Mouse (Mus musculus): ENCODE measurements at regions not wholly inside any gene's neighbourhood (a gene's known extent, or its start where the extent isn't known, plus 50 kb on each side); places are given as distances from the start of the nearest gene placed in this dataset.

DNA sequence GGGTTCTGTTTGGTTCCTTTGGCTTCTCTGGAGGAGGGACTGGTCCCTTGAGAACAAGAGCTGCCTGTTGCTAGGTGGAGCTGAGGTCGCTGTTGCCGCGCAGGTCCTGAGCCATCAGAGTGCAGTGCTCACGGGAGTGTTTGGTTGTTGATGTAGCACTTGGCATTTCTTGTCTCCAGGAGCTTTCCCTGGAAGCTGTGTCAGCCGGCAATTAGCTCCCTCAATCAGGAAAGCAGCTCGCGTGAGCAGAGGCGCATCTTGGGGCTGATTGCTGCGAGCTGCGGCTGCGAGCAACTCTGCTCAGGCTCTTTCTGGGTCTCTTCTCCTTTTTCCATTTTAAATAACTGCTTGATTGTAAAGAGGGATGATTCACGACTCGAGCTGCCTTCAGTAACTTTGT, 147.6 kb upstream of the Zc3h12a start:
- DNase-seq (ENCODE audit: low spot score), result peak; percentile 25
- Histone ChIP-seq H3K9me3 (ENCODE audit: control insufficient read depth, low read length) (no peaks in the 10 kb centered on the region), H3K4me3 (ENCODE audit: low read depth, low read length) (no peak overlapping the region), H3K27me3 (ENCODE audit: control insufficient read depth, insufficient read depth, low read length) (peaks cover 21% of the 10 kb centered on the region), H3K9ac (ENCODE audit: low read length) (no peak overlapping the region), H3K4me1 (ENCODE audit: control insufficient read depth, insufficient read depth, low read length) (no peaks in the 10 kb centered on the region), H3K4me2 (ENCODE audit: low read depth, severe bottlenecking) (no peak overlapping the region), H3K27ac (replicated peaks; ENCODE audit: low read depth, low read length) (no peak overlapping the region), H3K36me3 (ENCODE audit: control insufficient read depth, insufficient read depth, low read length) (no peaks in the 10 kb centered on the region)
- 1% methylated on average over 13 of the region's 13 CpGs for WGBS
- ATAC-seq (ENCODE audit: insufficient number of reproducible peaks, low FRiP score, low TSS enrichment, low read depth), result no peak

DNA sequence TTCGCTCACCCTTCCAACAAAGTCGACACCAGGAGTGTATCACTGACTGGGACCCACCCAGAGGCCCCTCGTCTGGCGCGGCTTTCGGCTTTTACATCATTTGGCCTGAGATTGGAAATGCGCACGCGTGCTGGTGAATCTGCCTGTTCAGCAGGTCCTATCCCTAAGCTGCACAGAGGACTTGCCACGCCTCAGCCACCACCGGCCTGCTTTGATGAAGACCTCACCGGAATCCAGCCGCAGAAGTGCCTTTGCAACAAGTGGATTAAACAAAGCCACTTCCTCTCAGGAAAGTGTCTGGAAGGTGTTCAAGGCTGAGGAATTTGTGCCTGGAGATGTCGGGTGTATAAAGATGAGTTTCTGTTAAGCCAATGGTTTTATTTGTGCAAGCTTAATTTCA, 143.3 kb upstream of the Zc3h12a start:
- ATAC-seq (ENCODE audit: insufficient number of reproducible peaks, low FRiP score, low TSS enrichment, low read depth) (no peak), DNase-seq (ENCODE audit: low spot score) (no peak)
- H3K27ac ChIP-seq (replicated peaks; ENCODE audit: low read depth, low read length), result no peak overlapping the region
- no peak overlapping the region for H3K4me2 ChIP-seq (ENCODE audit: low read depth, severe bottlenecking)
- peaks cover 16% of the 10 kb centered on the region for H3K27me3 ChIP-seq (ENCODE audit: control insufficient read depth, insufficient read depth, low read length)
- 84% methylated on average over 14 of the region's 14 CpGs for WGBS
- no peaks in the 10 kb centered on the region for H3K9me3 ChIP-seq (ENCODE audit: control insufficient read depth, low read length)
- no peaks in the 10 kb centered on the region for H3K4me1 ChIP-seq (ENCODE audit: control insufficient read depth, insufficient read depth, low read length)
- no peak overlapping the region for H3K4me3 ChIP-seq (ENCODE audit: low read depth, low read length)
- H3K36me3 ChIP-seq (ENCODE audit: control insufficient read depth, insufficient read depth, low read length), result no peaks in the 10 kb centered on the region
- H3K9ac ChIP-seq (ENCODE audit: low read length), result no peak overlapping the region

DNA sequence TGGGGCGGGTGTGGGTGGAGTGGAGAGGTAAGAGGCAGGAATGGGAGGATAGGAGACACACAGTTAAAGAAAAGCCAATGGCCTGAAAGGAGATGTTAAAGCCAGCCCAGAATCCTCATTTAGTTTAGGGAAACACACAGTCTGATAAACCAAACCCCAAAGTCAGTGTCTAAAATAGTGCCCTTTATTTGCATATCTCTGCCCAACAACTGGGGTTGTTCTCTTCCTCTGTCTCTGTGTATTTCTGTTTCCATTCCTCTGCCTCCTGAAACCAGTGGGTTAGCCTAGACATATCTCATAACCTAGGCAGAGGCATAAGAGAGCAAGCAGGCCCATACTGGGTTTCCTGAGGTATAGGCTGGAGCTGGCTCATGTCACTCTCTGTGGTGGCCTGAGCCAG, 138.6 kb upstream of the Zc3h12a start:
- Histone ChIP-seq H3K9ac (ENCODE audit: low read length) (no peak overlapping the region), H3K36me3 (ENCODE audit: control insufficient read depth, insufficient read depth, low read length) (no peaks in the 10 kb centered on the region), H3K4me3 (ENCODE audit: low read depth, low read length) (no peak overlapping the region), H3K4me2 (ENCODE audit: low read depth, severe bottlenecking) (no peak overlapping the region), H3K9me3 (ENCODE audit: control insufficient read depth, low read length) (no peaks in the 10 kb centered on the region), H3K27me3 (ENCODE audit: control insufficient read depth, insufficient read depth, low read length) (no peaks in the 10 kb centered on the region; the same call in 1 of the 2 replicates), H3K4me1 (ENCODE audit: control insufficient read depth, insufficient read depth, low read length) (no peaks in the 10 kb centered on the region), H3K27ac (replicated peaks; ENCODE audit: low read depth, low read length) (no peak overlapping the region)
- WGBS, result 84% methylated on average over 1 of the region's 1 CpGs
- ATAC-seq (ENCODE audit: insufficient number of reproducible peaks, low FRiP score, low TSS enrichment, low read depth) (no peak), DNase-seq (ENCODE audit: low spot score) (no peak)

DNA sequence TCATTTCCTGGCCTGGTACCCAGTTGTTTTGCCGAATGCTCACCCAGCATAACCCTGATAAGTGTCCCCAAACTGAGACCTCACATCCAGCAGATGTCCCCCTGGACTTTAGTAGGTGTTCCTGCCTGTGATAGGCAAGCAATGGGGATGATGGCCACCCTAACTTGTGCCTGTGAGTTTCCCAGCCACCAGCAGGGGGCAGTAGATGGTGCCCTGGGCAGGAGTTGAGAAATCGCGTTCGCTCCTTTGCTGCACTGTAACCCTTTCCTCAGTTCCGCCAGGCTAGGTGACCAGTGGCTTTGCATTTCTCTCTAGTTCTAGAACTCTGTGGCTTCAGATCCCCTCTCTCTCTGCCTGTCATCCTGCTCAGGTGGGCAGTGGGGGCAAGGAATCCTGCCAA, 137.9 kb upstream of the Zc3h12a start:
- Histone ChIP-seq H3K36me3 (ENCODE audit: control insufficient read depth, insufficient read depth, low read length) (no peaks in the 10 kb centered on the region), H3K27me3 (ENCODE audit: control insufficient read depth, insufficient read depth, low read length) (no peaks in the 10 kb centered on the region; the same call in 1 of the 2 replicates), H3K4me3 (ENCODE audit: low read depth, low read length) (no peak overlapping the region), H3K9ac (ENCODE audit: low read length) (no peak overlapping the region), H3K9me3 (ENCODE audit: control insufficient read depth, low read length) (no peaks in the 10 kb centered on the region), H3K4me1 (ENCODE audit: control insufficient read depth, insufficient read depth, low read length) (no peaks in the 10 kb centered on the region), H3K4me2 (ENCODE audit: low read depth, severe bottlenecking) (no peak overlapping the region), H3K27ac (replicated peaks; ENCODE audit: low read depth, low read length) (no peak overlapping the region)
- ATAC-seq (ENCODE audit: insufficient number of reproducible peaks, low FRiP score, low TSS enrichment, low read depth), result no peak
- WGBS, result 18% methylated on average over 5 of the region's 5 CpGs
- peak; percentile 75 for DNase-seq (ENCODE audit: low spot score)

DNA sequence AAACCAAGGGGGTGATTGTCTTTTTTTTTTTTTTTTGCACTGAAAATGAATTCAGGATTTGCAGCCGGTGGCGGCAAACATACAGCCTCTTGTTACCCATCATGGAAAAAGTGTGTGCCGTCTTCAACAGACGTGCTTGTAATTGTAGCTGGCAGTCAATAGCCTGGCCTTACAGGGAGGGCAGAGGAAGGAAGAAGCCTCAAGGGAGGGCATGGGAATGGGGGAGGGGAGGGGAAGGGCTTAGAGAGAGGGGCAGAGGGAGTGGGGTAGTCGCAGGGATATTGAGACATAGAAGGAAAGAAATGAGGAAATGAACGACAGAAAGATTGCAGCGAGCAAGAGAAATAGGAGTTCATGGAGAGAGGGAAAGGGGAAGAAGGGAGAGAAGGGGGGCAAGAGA, 137.4 kb upstream of the Zc3h12a start:
- no peak overlapping the region for H3K27ac ChIP-seq (replicated peaks; ENCODE audit: low read depth, low read length)
- ATAC-seq (ENCODE audit: insufficient number of reproducible peaks, low FRiP score, low TSS enrichment, low read depth), result no peak
- no peak overlapping the region for H3K4me3 ChIP-seq (ENCODE audit: low read depth, low read length)
- no peaks in the 10 kb centered on the region for H3K4me1 ChIP-seq (ENCODE audit: control insufficient read depth, insufficient read depth, low read length)
- H3K9ac ChIP-seq (ENCODE audit: low read length), result no peak overlapping the region
- H3K4me2 ChIP-seq (ENCODE audit: low read depth, severe bottlenecking), result no peak overlapping the region
- DNase-seq (ENCODE audit: low spot score), result no peak
- H3K9me3 ChIP-seq (ENCODE audit: control insufficient read depth, low read length), result no peaks in the 10 kb centered on the region
- 58% methylated on average over 7 of the region's 7 CpGs for WGBS
- no peaks in the 10 kb centered on the region for H3K36me3 ChIP-seq (ENCODE audit: control insufficient read depth, insufficient read depth, low read length)
- no peaks in the 10 kb centered on the region; the same call in 1 of the 2 replicates for H3K27me3 ChIP-seq (ENCODE audit: control insufficient read depth, insufficient read depth, low read length)

DNA sequence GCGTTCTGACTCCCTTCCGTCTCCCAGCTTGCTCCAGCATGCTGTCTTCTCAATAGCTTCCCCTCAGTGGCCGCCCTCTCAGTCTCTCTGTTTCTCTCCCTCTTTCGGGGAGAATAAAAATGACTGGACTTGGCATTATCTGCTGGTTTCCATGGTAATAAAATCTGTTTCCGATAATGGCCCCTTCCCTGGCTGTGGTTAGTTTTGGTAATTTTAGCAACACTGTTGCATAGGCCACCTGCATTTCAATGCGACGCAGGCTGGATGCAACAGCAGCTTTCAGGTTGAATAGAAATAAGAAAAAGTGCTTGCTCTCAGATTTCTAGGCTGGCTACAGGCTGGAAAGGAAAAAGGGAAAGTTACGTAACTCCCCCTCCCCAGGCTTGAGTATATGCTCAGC, 133.9 kb upstream of the Zc3h12a start:
- DNase-seq (ENCODE audit: low spot score), result no peak
- no peak overlapping the region for H3K4me2 ChIP-seq (ENCODE audit: low read depth, severe bottlenecking)
- no peak overlapping the region for H3K4me3 ChIP-seq (ENCODE audit: low read depth, low read length)
- WGBS, result 73% methylated on average over 8 of the region's 8 CpGs
- ATAC-seq (ENCODE audit: insufficient number of reproducible peaks, low FRiP score, low TSS enrichment, low read depth), result no peak
- H3K27ac ChIP-seq (replicated peaks; ENCODE audit: low read depth, low read length), result no peak overlapping the region
- H3K27me3 ChIP-seq (ENCODE audit: control insufficient read depth, insufficient read depth, low read length), result no peaks in the 10 kb centered on the region; the same call in 1 of the 2 replicates
- H3K36me3 ChIP-seq (ENCODE audit: control insufficient read depth, insufficient read depth, low read length), result no peaks in the 10 kb centered on the region
- H3K4me1 ChIP-seq (ENCODE audit: control insufficient read depth, insufficient read depth, low read length), result no peaks in the 10 kb centered on the region
- H3K9ac ChIP-seq (ENCODE audit: low read length), result no peak overlapping the region
- H3K9me3 ChIP-seq (ENCODE audit: control insufficient read depth, low read length), result no peaks in the 10 kb centered on the region

DNA sequence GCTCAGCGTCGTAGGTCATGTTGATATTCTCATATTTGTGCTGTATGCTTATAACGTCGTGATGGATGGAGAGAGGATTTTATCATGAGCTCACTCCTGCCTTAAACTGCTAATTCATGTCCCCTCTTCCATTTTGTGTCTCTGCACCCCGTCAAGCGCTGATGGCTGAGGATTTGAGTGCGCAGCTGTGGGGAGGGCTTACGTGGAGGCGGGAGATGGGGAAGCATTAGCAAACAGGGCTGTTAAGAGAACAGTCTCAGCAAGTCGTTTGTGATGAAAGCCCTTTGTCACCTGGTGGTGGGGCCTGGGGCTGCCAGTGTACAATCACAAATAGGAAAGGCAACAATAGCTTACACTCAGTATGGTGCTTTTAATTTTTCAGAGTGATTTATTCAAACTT, 131.7 kb upstream of the Zc3h12a start:
- Histone ChIP-seq H3K9ac (ENCODE audit: low read length) (no peak overlapping the region), H3K4me3 (ENCODE audit: low read depth, low read length) (no peak overlapping the region), H3K27me3 (ENCODE audit: control insufficient read depth, insufficient read depth, low read length) (no peaks in the 10 kb centered on the region), H3K36me3 (ENCODE audit: control insufficient read depth, insufficient read depth, low read length) (no peaks in the 10 kb centered on the region), H3K9me3 (ENCODE audit: control insufficient read depth, low read length) (no peaks in the 10 kb centered on the region), H3K4me1 (ENCODE audit: control insufficient read depth, insufficient read depth, low read length) (no peaks in the 10 kb centered on the region), H3K4me2 (ENCODE audit: low read depth, severe bottlenecking) (no peak overlapping the region), H3K27ac (replicated peaks; ENCODE audit: low read depth, low read length) (no peak overlapping the region)
- ATAC-seq (ENCODE audit: insufficient number of reproducible peaks, low FRiP score, low TSS enrichment, low read depth), result no peak
- WGBS, result 49% methylated on average over 10 of the region's 10 CpGs
- no peak for DNase-seq (ENCODE audit: low spot score)

DNA sequence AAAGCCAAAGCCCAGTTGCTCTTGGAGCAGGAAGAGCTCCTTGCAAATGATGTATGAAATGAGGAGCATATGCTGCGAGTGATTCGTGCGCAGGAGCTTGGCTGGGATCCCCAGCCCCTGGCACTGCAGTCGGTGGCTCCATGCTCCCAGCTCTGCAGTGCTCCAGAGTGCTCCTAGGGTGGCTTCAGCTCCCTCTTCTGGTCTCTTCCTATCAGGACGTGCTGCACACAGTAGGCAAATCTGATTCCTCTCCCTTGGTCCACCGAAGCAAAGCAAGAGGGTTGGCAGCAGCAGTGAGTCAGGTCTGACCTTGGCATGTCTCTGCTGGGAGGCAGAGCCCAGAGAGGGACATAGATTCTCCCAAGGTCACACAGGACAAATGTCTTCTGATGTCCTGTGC, 130.3 kb upstream of the Zc3h12a start:
- no peak for ATAC-seq (ENCODE audit: insufficient number of reproducible peaks, low FRiP score, low TSS enrichment, low read depth)
- no peak overlapping the region for H3K27ac ChIP-seq (replicated peaks; ENCODE audit: low read depth, low read length)
- DNase-seq (ENCODE audit: low spot score), result no peak
- no peak overlapping the region for H3K4me3 ChIP-seq (ENCODE audit: low read depth, low read length)
- H3K27me3 ChIP-seq (ENCODE audit: control insufficient read depth, insufficient read depth, low read length), result no peaks in the 10 kb centered on the region
- H3K4me1 ChIP-seq (ENCODE audit: control insufficient read depth, insufficient read depth, low read length), result no peaks in the 10 kb centered on the region
- WGBS, result 63% methylated on average over 6 of the region's 6 CpGs
- no peak overlapping the region for H3K4me2 ChIP-seq (ENCODE audit: low read depth, severe bottlenecking)
- H3K9me3 ChIP-seq (ENCODE audit: control insufficient read depth, low read length), result no peaks in the 10 kb centered on the region
- no peaks in the 10 kb centered on the region for H3K36me3 ChIP-seq (ENCODE audit: control insufficient read depth, insufficient read depth, low read length)
- no peak overlapping the region for H3K9ac ChIP-seq (ENCODE audit: low read length)

DNA sequence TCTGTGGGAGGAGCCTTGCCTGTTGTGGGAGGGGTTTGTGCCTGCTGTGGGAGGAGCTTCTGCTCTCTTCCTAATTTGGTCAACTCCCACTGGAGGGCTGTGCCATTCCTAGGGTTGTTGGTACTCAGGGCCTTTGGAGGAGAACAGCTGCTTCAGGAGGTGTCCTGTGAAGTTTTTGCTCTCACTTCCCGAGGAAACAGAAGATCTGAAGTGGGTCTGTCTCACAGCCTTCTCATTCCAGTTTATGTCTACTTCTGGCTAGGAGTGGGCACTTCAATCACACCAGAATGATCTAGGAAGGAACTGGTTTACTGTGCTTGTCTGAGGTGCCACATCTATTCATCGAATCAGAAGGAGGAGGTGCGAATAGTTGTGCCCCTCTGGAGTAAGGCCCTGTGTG, 125.5 kb upstream of the Zc3h12a start:
- WGBS, result 77% methylated on average over 3 of the region's 3 CpGs
- DNase-seq (ENCODE audit: low spot score), result no peak
- no peaks in the 10 kb centered on the region for H3K27me3 ChIP-seq (ENCODE audit: control insufficient read depth, insufficient read depth, low read length)

More for the DNA sequence above, 125.5 kb upstream of the Zc3h12a start:
- H3K27ac ChIP-seq (replicated peaks; ENCODE audit: low read depth, low read length), result no peak overlapping the region
- ATAC-seq (ENCODE audit: insufficient number of reproducible peaks, low FRiP score, low TSS enrichment, low read depth), result no peak
- H3K4me2 ChIP-seq (ENCODE audit: low read depth, severe bottlenecking), result no peak overlapping the region
- no peak overlapping the region for H3K4me3 ChIP-seq (ENCODE audit: low read depth, low read length)
- no peaks in the 10 kb centered on the region for H3K4me1 ChIP-seq (ENCODE audit: control insufficient read depth, insufficient read depth, low read length)
- no peaks in the 10 kb centered on the region for H3K9me3 ChIP-seq (ENCODE audit: control insufficient read depth, low read length)
- no peak overlapping the region for H3K9ac ChIP-seq (ENCODE audit: low read length)
- no peaks in the 10 kb centered on the region for H3K36me3 ChIP-seq (ENCODE audit: control insufficient read depth, insufficient read depth, low read length)
